9 mouse cellular contexts compared by ENCODE assay signal in genomic region chr8:105854303-105854702, GRCm38 (mm10). TPM values are rescaled to one million over a fixed set of nuclear protein-coding genes. Genes with fewer than 3 reads are reported as not detected.
DNase-seq lines count a peak whose midpoint lies in the region; ATAC-seq and TF ChIP-seq lines count a peak whose summit lies in the region.
"Had no signal": no experiment of that assay in that cellular context is flagged by ENCODE, and none has a peak within 500 bp of the region (broad histone marks: within the 10 kb centered on the region; RNA-seq: fewer than 3 reads in every experiment).

No protein-coding gene starts in this region.

- DNase-seq in cerebellum, adult 8-10 months = peak; percentile 44
- DNase-seq in cerebellum, adult 18-20 months = no peak
- DNase-seq in lung, postnatal 0 days (ENCODE audit: low spot score) = no peak
- DNase-seq in lung, postnatal 4 days = no peak
- no peak for DNase-seq in urinary bladder, postnatal 25 days (ENCODE audit: low spot score)
- DNase-seq in adrenal gland, postnatal 14 days = no peak

- no peak for TF ChIP-seq EP300 in lung, postnatal 0 days (IDR thresholded peaks at IDR 0.05)

- H3K4me3 ChIP-seq in lung, postnatal 0 days (ENCODE audit: low read depth, low read length) = peak overlapping the region; percentile 83
- peak overlapping the region; percentile 77 for H3K4me3 ChIP-seq in limb, embryonic 12.5 days (replicated peaks)
- peak overlapping the region; percentile 84 for H3K4me3 ChIP-seq in stomach, embryonic 16.5 days (replicated peaks; ENCODE audit: low read length)

- no peak for TF ChIP-seq CTCF in lung, postnatal 0 days (IDR thresholded peaks at IDR 0.05)

- H3K9me3 ChIP-seq in lung, postnatal 0 days (ENCODE audit: low read length) = no peaks in the 10 kb centered on the region
- H3K9me3 ChIP-seq in limb, embryonic 12.5 days = no peaks in the 10 kb centered on the region
- no peaks in the 10 kb centered on the region for H3K9me3 ChIP-seq in stomach, embryonic 16.5 days (replicated peaks; ENCODE audit: control insufficient read depth, low read length)

- no peak overlapping the region for H3K27ac ChIP-seq in lung, postnatal 0 days (ENCODE audit: low read length)
- H3K27ac ChIP-seq in limb, embryonic 12.5 days = peak overlapping the region; percentile 89; the same call in 1 of the 2 replicates
- no peak overlapping the region; the same call in 1 of the 2 replicates for H3K27ac ChIP-seq in stomach, embryonic 16.5 days (ENCODE audit: low read length)

- no peaks in the 10 kb centered on the region for H3K27me3 ChIP-seq in lung, postnatal 0 days (replicated peaks; ENCODE audit: insufficient read depth, low read length)
- no peaks in the 10 kb centered on the region for H3K27me3 ChIP-seq in limb, embryonic 12.5 days
- no peaks in the 10 kb centered on the region for H3K27me3 ChIP-seq in stomach, embryonic 16.5 days (ENCODE audit: control insufficient read depth, insufficient read depth, low read length)

- H3K4me2 ChIP-seq in lung, postnatal 0 days (replicated peaks; ENCODE audit: low read depth, low read length) = peak overlapping the region; percentile 96
- H3K4me2 ChIP-seq in limb, embryonic 12.5 days = peak overlapping the region; percentile 98
- peak overlapping the region; percentile 38 for H3K4me2 ChIP-seq in stomach, embryonic 16.5 days (ENCODE audit: low read depth, low read length)

- H3K9ac ChIP-seq in lung, postnatal 0 days (replicated peaks; ENCODE audit: low read depth) = no peak overlapping the region
- no peak overlapping the region for H3K9ac ChIP-seq in limb, embryonic 12.5 days (replicated peaks)
- peak overlapping the region; percentile 93 for H3K9ac ChIP-seq in stomach, embryonic 16.5 days (ENCODE audit: low read length)

- no peak for ATAC-seq in lung, postnatal 0 days
- peak; percentile 0; the same call in 1 of the 2 replicates for ATAC-seq in limb, embryonic 12.5 days (ENCODE audit: insufficient number of reproducible peaks, insufficient read depth, low FRiP score, low TSS enrichment, low read depth)
- ATAC-seq in stomach, embryonic 16.5 days (ENCODE audit: insufficient read depth, low FRiP score) = no peak

- peaks cover 21% of the 10 kb centered on the region for H3K4me1 ChIP-seq in lung, postnatal 0 days (ENCODE audit: insufficient read depth, low read depth, low read length)
- H3K4me1 ChIP-seq in limb, embryonic 12.5 days (replicated peaks) = peaks cover 44% of the 10 kb centered on the region
- H3K4me1 ChIP-seq in stomach, embryonic 16.5 days (ENCODE audit: control insufficient read depth, insufficient read depth, low read length) = peaks cover 27% of the 10 kb centered on the region

- WGBS in lung, postnatal 0 days = 27% methylated on average over 8 of the region's 8 CpGs
- WGBS in limb, embryonic 12.5 days = 26% methylated on average over 8 of the region's 8 CpGs
- WGBS in stomach, embryonic 16.5 days = 24% methylated on average over 8 of the region's 8 CpGs

- H3K36me3 ChIP-seq in lung, postnatal 0 days (ENCODE audit: insufficient read depth, low read length) = no peaks in the 10 kb centered on the region
- peaks cover 12% of the 10 kb centered on the region for H3K36me3 ChIP-seq in limb, embryonic 12.5 days
- no peaks in the 10 kb centered on the region for H3K36me3 ChIP-seq in stomach, embryonic 16.5 days (ENCODE audit: control insufficient read depth, insufficient read depth, low read length)

RNA-seq across cellular contexts. Expression of gene Thap11, which starts 0.6 kb away (rescaled TPM):
- 46.3 and 50.1 TPM in 2 replicates for polyA plus RNA-seq in lung, postnatal 0 days (2015; fragmentation: Nextera tagmentation; extraction: Ambion mirVana)
- polyA plus RNA-seq in limb, embryonic 12.5 days (2016; fragmentation: Nextera tagmentation; extraction: Ambion mirVana) = 85.6 and 96.3 TPM in 2 replicates
- 49.3 and 54.5 TPM in 2 replicates for polyA plus RNA-seq in stomach, embryonic 16.5 days (2015; fragmentation: Nextera tagmentation; extraction: Ambion mirVana)
- 30.9 and 31.0 TPM in 2 replicates for total RNA-seq in adrenal gland, postnatal 14 days (2021)

RNA-seq across cellular contexts. Expression of gene Cenpt, which starts 1.2 kb away (rescaled TPM):
- 14.3 and 15.9 TPM in 2 replicates for polyA plus RNA-seq in lung, postnatal 0 days (2015; fragmentation: Nextera tagmentation; extraction: Ambion mirVana)
- 55.3 and 59.2 TPM in 2 replicates for polyA plus RNA-seq in limb, embryonic 12.5 days (2016; fragmentation: Nextera tagmentation; extraction: Ambion mirVana)
- 39.4 and 41.0 TPM in 2 replicates for polyA plus RNA-seq in stomach, embryonic 16.5 days (2015; fragmentation: Nextera tagmentation; extraction: Ambion mirVana)
- 8.5 and 11.2 TPM in 2 replicates for total RNA-seq in adrenal gland, postnatal 14 days (2021)

RNA-seq across cellular contexts. Expression of gene Nutf2, which starts 6.1 kb away (rescaled TPM):
- polyA plus RNA-seq in lung, postnatal 0 days (2015; fragmentation: Nextera tagmentation; extraction: Ambion mirVana) = 82.3 and 97.4 TPM in 2 replicates
- 253 and 266 TPM in 2 replicates for polyA plus RNA-seq in limb, embryonic 12.5 days (2016; fragmentation: Nextera tagmentation; extraction: Ambion mirVana)
- 140 and 208 TPM in 2 replicates for polyA plus RNA-seq in stomach, embryonic 16.5 days (2015; fragmentation: Nextera tagmentation; extraction: Ambion mirVana)
- total RNA-seq in adrenal gland, postnatal 14 days (2021) = 22.3 and 41.4 TPM in 2 replicates

RNA-seq across cellular contexts. Expression of gene Edc4, which starts 26.4 kb away (rescaled TPM):
- polyA plus RNA-seq in lung, postnatal 0 days (2015; fragmentation: Nextera tagmentation; extraction: Ambion mirVana) = 17.4 and 19.8 TPM in 2 replicates
- polyA plus RNA-seq in limb, embryonic 12.5 days (2016; fragmentation: Nextera tagmentation; extraction: Ambion mirVana) = 72.0 and 75.7 TPM in 2 replicates
- 41.8 and 46.4 TPM in 2 replicates for polyA plus RNA-seq in stomach, embryonic 16.5 days (2015; fragmentation: Nextera tagmentation; extraction: Ambion mirVana)
- 30.1 and 33.5 TPM in 2 replicates for total RNA-seq in adrenal gland, postnatal 14 days (2021)

RNA-seq across cellular contexts. Expression of gene Tsnaxip1, which starts 26.8 kb away (rescaled TPM):
- 2.9 and 3.7 TPM in 2 replicates for polyA plus RNA-seq in lung, postnatal 0 days (2015; fragmentation: Nextera tagmentation; extraction: Ambion mirVana)
- 0.17 and 0.56 TPM in 2 replicates for polyA plus RNA-seq in limb, embryonic 12.5 days (2016; fragmentation: Nextera tagmentation; extraction: Ambion mirVana)
- 0.10 and 0.18 TPM in 2 replicates for polyA plus RNA-seq in stomach, embryonic 16.5 days (2015; fragmentation: Nextera tagmentation; extraction: Ambion mirVana)
- total RNA-seq in adrenal gland, postnatal 14 days (2021) = not detected in 2 replicates
- total RNA-seq: left cerebral cortex, postnatal 10 days had no signal

Comparison
In these comparisons a context has a peak if more than half of its experiments do, and no peak if none do; other contexts are left out.
1. H3K4me2 ChIP-seq: peak in every context shown above with its lines; median percentile 98 in limb, embryonic 12.5 days; 96 in lung, postnatal 0 days; 38 in stomach, embryonic 16.5 days.